Mouse (Mus musculus): Measurements from ENCODE around the gene Gm17660. TPM values are rescaled to one million over a fixed set of nuclear protein-coding genes. Genes with fewer than 3 reads are reported as not detected.

The Gm17660 gene
- polyA plus RNA-seq, 1 experiment from 2014 or later = not detected

DNA sequence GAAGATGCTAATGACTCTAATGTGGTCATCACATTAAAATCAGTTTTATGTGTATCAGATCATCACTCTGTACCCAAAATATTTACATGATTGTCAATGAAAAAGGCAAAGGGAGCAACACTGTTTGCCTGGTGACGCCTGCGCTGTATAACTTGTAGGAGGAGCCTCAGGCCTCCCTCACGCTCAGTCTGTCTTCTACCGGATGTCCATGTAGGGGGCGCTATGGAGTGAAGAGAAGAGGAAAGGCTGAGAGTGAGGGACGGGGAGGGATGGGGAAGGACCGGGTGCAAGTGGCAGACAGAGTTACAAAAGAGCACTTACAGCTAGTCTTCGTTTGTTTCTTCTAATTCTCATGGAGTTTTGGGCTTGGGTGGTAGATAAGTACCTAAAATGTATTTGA is 24.5 kb downstream of the Gm17660 start:
- ATAC-seq (ENCODE audit: low FRiP score) (no peak), DNase-seq (ENCODE audit: low spot score) (no peak)
- Histone ChIP-seq H3K9ac (no peak overlapping the region), H3K9me3 (ENCODE audit: control insufficient read depth, low read length) (no peaks in the 10 kb centered on the region), H3K4me2 (replicated peaks) (no peak overlapping the region), H3K4me1 (replicated peaks; ENCODE audit: control insufficient read depth, insufficient read depth, low read length) (peaks cover 6% of the 10 kb centered on the region), H3K36me3 (replicated peaks; ENCODE audit: control insufficient read depth, insufficient read depth) (peaks cover 29% of the 10 kb centered on the region), H3K4me3 (replicated peaks; ENCODE audit: low read length) (no peak overlapping the region), H3K27ac (no peak overlapping the region), H3K27me3 (ENCODE audit: control insufficient read depth, insufficient read depth, low read length) (no peaks in the 10 kb centered on the region)
- WGBS = 61% methylated on average over 8 of the region's 8 CpGs

DNA sequence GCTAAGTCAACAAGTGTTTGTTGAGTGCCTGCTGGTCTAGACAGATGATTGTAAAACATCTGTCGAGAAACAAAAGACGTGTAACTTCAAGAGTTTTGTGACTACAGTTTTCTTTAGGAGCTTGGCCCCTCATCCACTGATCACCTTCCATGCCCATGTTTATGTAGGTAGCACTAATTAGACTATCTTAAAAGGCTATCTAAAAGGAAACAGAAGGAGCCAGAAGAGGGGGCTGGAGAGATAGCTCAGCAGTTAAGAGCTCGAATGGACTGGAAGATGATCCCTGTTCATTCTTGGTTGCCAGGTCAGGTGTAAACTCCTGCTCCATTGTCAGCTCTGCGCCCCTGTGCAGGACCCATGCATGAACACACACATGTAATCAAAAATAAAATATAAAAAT is 29.3 kb downstream of the Gm17660 start:
- Histone ChIP-seq H3K4me3 (replicated peaks; ENCODE audit: low read length) (peak overlapping the region; percentile 86; the same call in 1 of the 2 replicates), H3K36me3 (replicated peaks; ENCODE audit: control insufficient read depth, insufficient read depth) (peaks cover 22% of the 10 kb centered on the region), H3K27ac (no peak overlapping the region), H3K27me3 (ENCODE audit: control insufficient read depth, insufficient read depth, low read length) (no peaks in the 10 kb centered on the region), H3K4me1 (replicated peaks; ENCODE audit: control insufficient read depth, insufficient read depth, low read length) (peaks cover 17% of the 10 kb centered on the region), H3K9me3 (ENCODE audit: control insufficient read depth, low read length) (no peaks in the 10 kb centered on the region), H3K4me2 (replicated peaks) (peak overlapping the region; percentile 55), H3K9ac (peak overlapping the region; percentile 90; the same call in 1 of the 2 replicates)
- 60% methylated on average over 4 of the region's 4 CpGs for WGBS
- DNase-seq (ENCODE audit: low spot score) (no peak), ATAC-seq (ENCODE audit: low FRiP score) (no peak)

DNA sequence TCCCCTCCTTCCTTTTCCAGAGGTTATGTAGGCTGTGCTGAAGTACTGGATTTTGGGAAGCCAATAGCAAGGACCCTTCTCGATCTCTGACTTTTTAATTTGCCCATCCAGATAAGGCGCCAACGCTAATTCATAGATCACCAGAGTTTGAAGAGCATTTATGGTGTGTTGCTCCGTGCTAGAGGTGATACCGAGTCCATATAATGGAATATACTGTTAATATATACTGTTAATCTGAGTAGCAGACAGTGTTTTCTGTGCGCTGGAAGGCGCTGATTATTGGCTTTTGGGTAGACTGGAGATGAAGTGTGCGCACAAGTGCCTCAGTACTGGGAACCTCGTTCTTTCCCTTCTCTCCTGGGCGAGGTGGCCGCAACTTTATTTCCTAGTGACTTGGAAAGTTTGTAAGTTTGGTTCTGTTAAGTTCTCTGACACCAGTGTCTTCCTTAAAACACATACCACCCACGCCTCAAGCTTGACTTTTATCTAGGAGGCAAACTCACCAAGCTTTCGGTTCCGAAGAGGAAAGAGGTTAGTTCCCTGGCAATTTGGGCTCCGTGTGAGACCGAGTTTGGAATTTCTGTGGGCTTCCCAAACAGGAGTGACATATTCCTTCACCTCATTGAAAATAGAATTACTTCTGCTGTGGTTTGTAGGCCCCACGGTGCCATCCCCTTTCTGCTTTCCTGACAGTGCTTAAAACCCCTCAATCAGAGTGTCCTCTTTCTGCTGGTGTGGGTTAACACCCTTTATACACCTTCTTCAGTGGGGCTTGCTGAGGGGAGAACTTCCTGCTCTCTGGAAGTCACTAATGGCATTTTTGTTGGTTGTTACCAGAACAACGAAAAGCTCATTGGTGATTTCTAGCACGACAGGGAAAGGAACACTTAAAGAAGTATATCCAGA is 30.0 kb downstream of the Gm17660 start:
- Histone ChIP-seq H3K4me3 (replicated peaks; ENCODE audit: low read length) (peak overlapping the region; percentile 86), H3K27ac (peak overlapping the region; percentile 73), H3K36me3 (replicated peaks; ENCODE audit: control insufficient read depth, insufficient read depth) (peaks cover 20% of the 10 kb centered on the region), H3K27me3 (ENCODE audit: control insufficient read depth, insufficient read depth, low read length) (no peaks in the 10 kb centered on the region), H3K9me3 (ENCODE audit: control insufficient read depth, low read length) (no peaks in the 10 kb centered on the region), H3K4me1 (replicated peaks; ENCODE audit: control insufficient read depth, insufficient read depth, low read length) (peaks cover 17% of the 10 kb centered on the region), H3K9ac (peak overlapping the region; percentile 90), H3K4me2 (replicated peaks) (peak overlapping the region; percentile 55)
- DNase-seq (ENCODE audit: low spot score) (no peak), ATAC-seq (ENCODE audit: low FRiP score) (no peak; the same call in 1 of the 2 replicates)
- 11% methylated on average over 19 of the region's 19 CpGs for WGBS

DNA sequence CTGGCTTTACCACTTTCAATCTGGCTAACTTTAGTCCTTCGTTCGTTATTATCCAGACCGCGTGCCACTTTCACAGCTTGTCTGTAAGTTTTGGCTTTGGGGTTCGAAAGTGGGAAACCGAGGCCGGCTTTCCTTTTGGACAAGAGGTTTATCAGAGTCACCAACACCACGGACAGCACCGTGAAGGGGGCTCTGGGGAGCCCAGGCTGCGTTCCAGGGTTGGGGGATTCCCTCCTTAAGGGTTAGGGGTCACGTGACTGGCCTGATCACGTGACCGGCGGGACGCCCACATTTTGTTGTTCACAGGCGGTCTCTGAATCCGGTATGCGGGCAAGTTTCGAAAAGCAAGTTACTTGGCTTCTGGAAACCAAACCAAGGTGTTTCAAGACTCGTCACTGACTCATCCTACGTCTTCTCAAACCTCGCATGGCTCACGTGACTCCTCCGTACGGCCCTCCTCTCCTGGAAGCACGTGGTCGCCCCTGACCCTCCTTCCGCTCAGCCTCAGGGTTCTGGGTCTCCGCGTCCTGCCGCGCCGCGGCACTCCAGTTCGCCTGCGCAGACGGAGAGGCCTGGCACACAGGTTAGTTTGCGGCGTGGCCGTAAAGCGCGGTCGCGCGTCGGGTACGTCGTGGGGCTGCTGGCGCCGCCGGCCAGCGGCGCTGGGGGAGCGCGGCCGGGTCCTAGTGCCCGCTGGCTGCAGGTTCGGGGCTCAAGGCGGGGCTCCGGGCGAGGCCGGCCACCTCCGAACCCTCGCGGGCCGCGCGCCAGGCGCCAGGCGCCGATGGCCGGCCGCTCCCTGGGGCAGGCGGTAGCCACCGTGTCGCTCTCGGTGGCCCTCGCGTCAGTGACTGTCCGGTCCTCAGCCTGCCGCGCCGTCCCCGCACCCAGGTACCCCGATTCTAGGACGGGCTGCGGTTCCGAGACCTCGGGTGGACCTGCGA is 30.9 kb downstream of the Gm17660 start, which contains the start of gene Nudt9:
Nudt9 (plus strand) TSS at position 51 of the 944 bp plus-strand sequence.
- peak; percentile 96 for DNase-seq (ENCODE audit: low spot score)
- Histone ChIP-seq H3K4me1 (replicated peaks; ENCODE audit: control insufficient read depth, insufficient read depth, low read length) (peaks cover 17% of the 10 kb centered on the region), H3K4me2 (replicated peaks) (peak within 1 kb of the TSS; percentile 55), H3K27ac (peak within 1 kb of the TSS; percentile 73), H3K27me3 (ENCODE audit: control insufficient read depth, insufficient read depth, low read length) (no peaks in the 10 kb centered on the region), H3K4me3 (replicated peaks; ENCODE audit: low read length) (peak within 1 kb of the TSS; percentile 86), H3K9me3 (ENCODE audit: control insufficient read depth, low read length) (no peaks in the 10 kb centered on the region), H3K36me3 (replicated peaks; ENCODE audit: control insufficient read depth, insufficient read depth) (peaks cover 11% of the 10 kb centered on the region), H3K9ac (peak within 1 kb of the TSS; percentile 90)
- 6% methylated on average over 90 of the region's 90 CpGs for WGBS
- ATAC-seq (ENCODE audit: low FRiP score) = peak; percentile 98

DNA sequence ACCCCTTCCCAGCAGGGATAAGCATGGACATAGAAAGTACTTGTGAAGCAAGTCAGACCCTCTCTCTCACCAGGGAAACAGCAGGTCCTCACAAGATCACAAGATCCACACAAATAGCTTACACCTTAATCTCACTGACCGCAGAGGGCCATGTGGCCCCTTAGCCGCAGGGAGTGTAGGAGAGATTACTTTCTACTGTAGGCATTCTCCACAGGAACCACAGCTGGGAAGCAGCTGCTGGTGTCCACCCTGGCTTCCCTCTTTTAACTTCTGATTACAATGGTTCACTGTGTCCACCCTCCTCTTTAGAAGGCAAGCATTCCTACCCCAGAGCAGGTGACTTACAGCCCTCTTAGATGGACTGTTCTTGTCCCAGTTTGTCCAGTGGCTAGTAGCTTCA is 33.7 kb downstream of the Gm17660 start:
- DNase-seq (ENCODE audit: low spot score) (no peak), ATAC-seq (ENCODE audit: low FRiP score) (no peak)
- Histone ChIP-seq H3K9ac (no peak overlapping the region), H3K9me3 (ENCODE audit: control insufficient read depth, low read length) (no peaks in the 10 kb centered on the region), H3K27me3 (ENCODE audit: control insufficient read depth, insufficient read depth, low read length) (no peaks in the 10 kb centered on the region), H3K27ac (no peak overlapping the region), H3K4me3 (replicated peaks; ENCODE audit: low read length) (no peak overlapping the region), H3K4me2 (replicated peaks) (no peak overlapping the region), H3K4me1 (replicated peaks; ENCODE audit: control insufficient read depth, insufficient read depth, low read length) (peaks cover 17% of the 10 kb centered on the region), H3K36me3 (replicated peaks; ENCODE audit: control insufficient read depth, insufficient read depth) (no peaks in the 10 kb centered on the region)
- WGBS = 72% methylated on average over 2 of the region's 2 CpGs

DNA sequence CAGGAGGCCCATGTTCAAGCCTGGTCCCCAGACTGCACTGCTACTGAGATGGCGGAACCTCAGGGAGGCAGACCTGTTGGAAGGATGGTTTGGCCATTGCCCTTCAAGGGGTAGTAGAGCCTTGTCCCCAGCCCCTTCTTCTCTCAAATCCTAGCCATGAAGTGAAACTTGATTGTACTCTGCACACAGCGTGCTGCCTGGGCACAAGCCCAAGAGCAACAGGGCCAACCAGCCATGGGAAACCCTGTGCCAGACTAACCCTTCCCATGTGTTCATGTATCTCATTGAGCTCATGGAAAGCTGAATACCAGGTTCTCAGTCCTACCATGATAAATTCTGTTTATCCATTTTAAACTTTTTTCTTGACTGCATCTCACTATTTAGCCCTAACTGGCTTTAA is 34.5 kb downstream of the Gm17660 start:
- Histone ChIP-seq H3K9ac (no peak overlapping the region), H3K4me2 (replicated peaks) (no peak overlapping the region), H3K9me3 (ENCODE audit: control insufficient read depth, low read length) (no peaks in the 10 kb centered on the region), H3K27me3 (ENCODE audit: control insufficient read depth, insufficient read depth, low read length) (no peaks in the 10 kb centered on the region), H3K36me3 (replicated peaks; ENCODE audit: control insufficient read depth, insufficient read depth) (no peaks in the 10 kb centered on the region), H3K4me1 (replicated peaks; ENCODE audit: control insufficient read depth, insufficient read depth, low read length) (peaks cover 10% of the 10 kb centered on the region), H3K27ac (no peak overlapping the region), H3K4me3 (replicated peaks; ENCODE audit: low read length) (no peak overlapping the region)
- WGBS = 84% methylated on average over 2 of the region's 2 CpGs
- no peak for ATAC-seq (ENCODE audit: low FRiP score)
- no peak for DNase-seq (ENCODE audit: low spot score)

DNA sequence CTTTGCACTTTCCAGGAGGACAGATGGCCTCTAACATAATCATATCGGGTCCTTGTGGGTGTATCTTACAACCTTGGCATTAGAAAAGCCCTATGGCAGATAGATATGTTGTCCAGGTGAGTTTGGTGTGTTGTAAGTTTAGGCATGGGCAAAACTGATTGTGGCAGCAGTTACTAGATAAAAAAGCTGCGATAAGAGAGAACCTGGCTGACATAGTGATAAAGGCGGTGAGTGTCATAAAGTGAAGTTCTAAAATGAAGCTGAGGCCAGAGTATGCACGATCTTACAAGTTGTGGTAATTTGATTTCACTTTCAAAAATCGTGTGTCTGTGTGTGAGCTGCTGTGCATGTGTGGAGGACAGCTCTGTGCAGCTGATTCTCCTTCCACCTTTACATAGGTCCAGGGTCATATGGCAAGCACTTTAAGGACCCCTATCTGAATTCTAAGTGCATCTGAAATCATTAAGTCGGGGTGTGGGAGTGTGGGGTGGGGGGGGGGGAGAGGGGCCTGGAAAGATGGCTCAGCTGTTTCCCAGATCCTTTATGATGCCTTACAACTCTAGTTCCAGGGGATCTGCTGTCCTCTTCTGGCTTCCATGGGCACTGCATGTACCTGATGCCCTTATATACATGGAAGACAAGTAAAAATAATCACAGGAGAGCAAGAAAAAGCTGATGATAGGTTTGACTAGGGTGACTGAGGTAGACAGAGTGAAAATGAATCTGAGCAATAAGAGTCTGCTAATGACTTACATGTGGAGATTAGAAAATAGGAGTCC is 38.1 kb downstream of the Gm17660 start:
- ATAC-seq (ENCODE audit: low FRiP score) (no peak), DNase-seq (ENCODE audit: low spot score) (no peak)
- H3K4me3 ChIP-seq (replicated peaks; ENCODE audit: low read length) = no peak overlapping the region
- no peak overlapping the region for H3K4me2 ChIP-seq (replicated peaks)
- H3K27me3 ChIP-seq (ENCODE audit: control insufficient read depth, insufficient read depth, low read length) = no peaks in the 10 kb centered on the region
- H3K27ac ChIP-seq = no peak overlapping the region
- 72% methylated on average over 6 of the region's 6 CpGs for WGBS
- H3K36me3 ChIP-seq (replicated peaks; ENCODE audit: control insufficient read depth, insufficient read depth) = no peaks in the 10 kb centered on the region
- H3K4me1 ChIP-seq (replicated peaks; ENCODE audit: control insufficient read depth, insufficient read depth, low read length) = no peaks in the 10 kb centered on the region
- H3K9ac ChIP-seq = no peak overlapping the region
- H3K9me3 ChIP-seq (ENCODE audit: control insufficient read depth, low read length) = no peaks in the 10 kb centered on the region

DNA sequence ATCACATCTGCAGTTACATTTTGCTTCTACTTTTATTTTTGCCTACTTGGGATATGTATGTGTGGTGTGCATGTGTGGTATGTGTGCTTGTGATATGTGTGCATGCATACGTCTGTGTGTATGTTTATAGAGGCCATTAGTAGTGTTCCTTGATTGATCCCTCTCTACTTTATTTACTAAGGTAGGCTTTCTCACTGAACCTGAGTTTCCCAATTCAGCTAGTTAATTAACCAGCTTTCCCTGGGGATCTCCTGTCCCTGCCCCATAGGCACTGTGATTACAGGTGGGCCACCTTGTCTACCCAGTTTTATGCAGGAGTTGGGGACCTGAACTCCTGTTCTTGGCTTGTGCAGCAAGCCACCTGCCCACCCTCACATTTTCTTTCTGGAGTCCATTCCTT is 40.7 kb downstream of the Gm17660 start:
- no peaks in the 10 kb centered on the region for H3K27me3 ChIP-seq (ENCODE audit: control insufficient read depth, insufficient read depth, low read length)
- 96% methylated on average over 1 of the region's 1 CpGs for WGBS
- H3K4me3 ChIP-seq (replicated peaks; ENCODE audit: low read length) = no peak overlapping the region

More for the DNA sequence above, 40.7 kb downstream of the Gm17660 start:
- H3K9ac ChIP-seq = no peak overlapping the region
- H3K36me3 ChIP-seq (replicated peaks; ENCODE audit: control insufficient read depth, insufficient read depth) = no peaks in the 10 kb centered on the region
- no peaks in the 10 kb centered on the region for H3K4me1 ChIP-seq (replicated peaks; ENCODE audit: control insufficient read depth, insufficient read depth, low read length)
- ATAC-seq (ENCODE audit: low FRiP score) (no peak), DNase-seq (ENCODE audit: low spot score) (no peak)
- H3K9me3 ChIP-seq (ENCODE audit: control insufficient read depth, low read length) = no peaks in the 10 kb centered on the region
- H3K27ac ChIP-seq = no peak overlapping the region
- H3K4me2 ChIP-seq (replicated peaks) = no peak overlapping the region

Data from hindbrain, embryonic 14.5 days (tissue).